Mouse (Mus musculus): ENCODE data around the gene Vmn2r27. TPM values are rescaled to one million over a fixed set of nuclear protein-coding genes. Genes with fewer than 3 reads are reported as not detected.
A peak's percentile ranks its signal among the peaks of the same experiment; 100 is the strongest.

Vmn2r27 gene
- under 1 TPM; 0.12 to 0.14 TPM for total RNA-seq (2021)
- long read RNA-seq, experiment 1 = 0 reads
- long read RNA-seq, experiment 2 = 0 reads

- DNase-seq (ENCODE audit: low spot score in 2 of 2) = no peak
Measured at GRCm38 (mm10) chr6:124231756-124232155, at the start of gene Vmn2r27. Gene Vmn2r27, minus strand, starts transcription at chr6:124231856.

GRCm38 (mm10) chr6:124278291-124278690 is 46.6 kb upstream of the Vmn2r27 start:
- DNase-seq (ENCODE audit: low spot score in 2 of 2) = no peak

- DNase-seq (ENCODE audit: low spot score in 2 of 2) = no peak
Measured at GRCm38 (mm10) chr6:124277641-124278040, 46.0 kb upstream of the Vmn2r27 start.

GRCm38 (mm10) chr6:124273231-124273880 is 41.7 kb upstream of the Vmn2r27 start:
- DNase-seq (ENCODE audit: low spot score in 2 of 2) = no peak

GRCm38 (mm10) chr6:124262696-124263095 is 31.0 kb upstream of the Vmn2r27 start:
- DNase-seq (ENCODE audit: low spot score in 2 of 2) = peak; percentile 74 to 78

- DNase-seq (ENCODE audit: low spot score in 2 of 2) = peak; percentile 71 to 72
Measured at GRCm38 (mm10) chr6:124260198-124260931, 28.7 kb upstream of the Vmn2r27 start.

GRCm38 (mm10) chr6:124255721-124256470 is 24.2 kb upstream of the Vmn2r27 start:
- no peak for DNase-seq (ENCODE audit: low spot score in 2 of 2)

GRCm38 (mm10) chr6:124202116-124202515 is 29.5 kb downstream of the Vmn2r27 start:
- DNase-seq (ENCODE audit: low spot score in 2 of 2) = no peak

GRCm38 (mm10) chr6:124168499-124169257 is 63.0 kb downstream of the Vmn2r27 start:
- no peak for DNase-seq (ENCODE audit: low spot score in 2 of 2)

GRCm38 (mm10) chr6:124166596-124166995 is 65.1 kb downstream of the Vmn2r27 start:
- DNase-seq (ENCODE audit: low spot score in 2 of 2) = no peak

GRCm38 (mm10) chr6:124149808-124150207 is 81.8 kb downstream of the Vmn2r27 start:
- DNase-seq (ENCODE audit: low spot score in 2 of 2) = no peak

Other genes with a start within 250 kb of the Vmn2r27 start
- not detected for gene Vmn2r26, start 207.3 kb downstream of the Vmn2r27 start, total RNA-seq (2021)
- gene Cd163, start 72.8 kb upstream of the Vmn2r27 start, total RNA-seq (2021) = 1 to 10 TPM; 1.6 to 1.7 TPM
- gene Pex5, start 183.2 kb upstream of the Vmn2r27 start, total RNA-seq (2021) = 10 to 100 TPM; 60.7 to 70.5 TPM
- 100 to 1,000 TPM; 358 to 362 TPM for gene Clstn3, start 232.9 kb upstream of the Vmn2r27 start, total RNA-seq (2021)